In the genomic region with DNA sequence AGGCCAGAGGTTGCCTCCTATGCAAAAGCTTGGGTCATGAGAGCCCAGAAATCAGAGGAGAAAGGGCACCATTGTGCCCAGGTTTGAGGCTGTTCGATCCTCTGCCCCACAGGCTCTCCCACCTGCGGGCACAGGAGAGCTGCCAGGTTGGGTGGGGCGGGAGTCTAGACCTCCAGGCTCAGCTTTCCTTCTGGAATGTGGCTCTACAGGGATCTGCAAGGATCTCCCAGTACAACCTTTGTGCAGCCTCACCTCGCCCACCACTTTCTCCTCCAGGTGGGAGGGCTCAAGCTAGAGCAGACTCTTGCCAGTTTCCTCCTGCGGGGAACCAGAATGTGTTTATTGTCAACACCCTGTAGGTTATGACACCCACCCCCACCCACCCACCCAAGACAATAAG, we compare ENCODE assay signal across 26 mouse cellular contexts. TPM values are rescaled to one million over a fixed set of nuclear protein-coding genes. Genes with fewer than 3 reads are reported as not detected.
DNase-seq lines count a peak whose midpoint lies in the region; ATAC-seq and TF ChIP-seq lines count a peak whose summit lies in the region.
"Had no signal": no experiment of that assay in that cellular context is flagged by ENCODE, and none has a peak within 500 bp of the region (broad histone marks: within the 10 kb centered on the region; RNA-seq: fewer than 3 reads in every experiment).

No protein-coding gene starts in this region.

- intact Hi-C loops in heart, adult 2 months (cut with DNase I) = no loop called here

- H3K4me3 ChIP-seq in kidney, adult 2 months (ENCODE audit: insufficient read depth, low read depth, low read length) = peak overlapping the region; percentile 47
- H3K4me3 ChIP-seq in kidney, embryonic 14.5 days (ENCODE audit: low read length) = no peak overlapping the region
- H3K4me3 ChIP-seq in lung, embryonic 16.5 days (ENCODE audit: low read length) = no peak overlapping the region
- no peak overlapping the region for H3K4me3 ChIP-seq in stomach, embryonic 16.5 days (replicated peaks; ENCODE audit: low read length)
- no peak overlapping the region for H3K4me3 ChIP-seq in heart, adult 2 months
- H3K4me3 ChIP-seq: erythroblast, embryonic 14.5 days; heart, embryonic 10.5 days; limb, embryonic 10.5 days had no signal

- no peaks in the 10 kb centered on the region for H3K36me3 ChIP-seq in kidney, adult 2 months (ENCODE audit: control insufficient read depth, insufficient read depth, low read length)
- H3K36me3 ChIP-seq in kidney, embryonic 14.5 days (ENCODE audit: control insufficient read depth, insufficient read depth, low read length) = no peaks in the 10 kb centered on the region
- no peaks in the 10 kb centered on the region for H3K36me3 ChIP-seq in lung, embryonic 16.5 days (ENCODE audit: control insufficient read depth, insufficient read depth, low read length)
- H3K36me3 ChIP-seq in stomach, embryonic 16.5 days (ENCODE audit: control insufficient read depth, insufficient read depth, low read length) = no peaks in the 10 kb centered on the region
- H3K36me3 ChIP-seq in heart, adult 2 months (ENCODE audit: control insufficient read depth, insufficient read depth, low read length) = no peaks in the 10 kb centered on the region
- H3K36me3 ChIP-seq: heart, embryonic 10.5 days; limb, embryonic 10.5 days had no signal

- TF ChIP-seq POLR2A in kidney, adult 2 months (IDR thresholded peaks at IDR 0.05; ENCODE audit: low read depth, low read length) = no peak
- TF ChIP-seq POLR2A in heart, adult 2 months (IDR thresholded peaks at IDR 0.05; ENCODE audit: insufficient read depth, low read depth, low read length) = no peak

- peak overlapping the region; percentile 85 for H3K27ac ChIP-seq in kidney, adult 2 months (ENCODE audit: insufficient read depth, low read depth, low read length)
- no peak overlapping the region for H3K27ac ChIP-seq in kidney, embryonic 14.5 days (ENCODE audit: low read depth, low read length)
- H3K27ac ChIP-seq in lung, embryonic 16.5 days (ENCODE audit: low read length) = peak overlapping the region; percentile 51; the same call in 1 of the 2 replicates
- no peak overlapping the region for H3K27ac ChIP-seq in stomach, embryonic 16.5 days (ENCODE audit: low read length)
- no peak overlapping the region for H3K27ac ChIP-seq in heart, adult 2 months
- H3K27ac ChIP-seq: heart, embryonic 10.5 days; limb, embryonic 10.5 days had no signal

- H3K9ac ChIP-seq in kidney, embryonic 14.5 days (ENCODE audit: low read depth, low read length) = no peak overlapping the region
- no peak overlapping the region for H3K9ac ChIP-seq in lung, embryonic 16.5 days (ENCODE audit: low read length)
- no peak overlapping the region for H3K9ac ChIP-seq in stomach, embryonic 16.5 days (ENCODE audit: low read length)
- H3K9ac ChIP-seq in heart, adult 2 months (ENCODE audit: low read depth, low read length) = no peak overlapping the region
- H3K9ac ChIP-seq: liver, postnatal 0 days had no signal

- H3K79me2 ChIP-seq in heart, adult 2 months (replicated peaks; ENCODE audit: control insufficient read depth, insufficient read depth, low read length) = no peaks in the 10 kb centered on the region

- H3K4me2 ChIP-seq in kidney, embryonic 14.5 days (replicated peaks; ENCODE audit: low read depth, low read length) = no peak overlapping the region
- H3K4me2 ChIP-seq in lung, embryonic 16.5 days (ENCODE audit: low read depth, low read length) = no peak overlapping the region
- no peak overlapping the region for H3K4me2 ChIP-seq in stomach, embryonic 16.5 days (ENCODE audit: low read depth, low read length)

- WGBS in kidney, adult 2 months = 41% methylated on average over 5 of the region's 5 CpGs
- 68% methylated on average over 5 of the region's 5 CpGs for WGBS in kidney, embryonic 14.5 days
- 35% methylated on average over 5 of the region's 5 CpGs for WGBS in lung, embryonic 16.5 days
- WGBS in stomach, embryonic 16.5 days = 46% methylated on average over 5 of the region's 5 CpGs
- 65% methylated on average over 5 of the region's 5 CpGs for WGBS in heart, adult 2 months

- H3K9me3 ChIP-seq in kidney, embryonic 14.5 days (ENCODE audit: control insufficient read depth, low read length) = no peaks in the 10 kb centered on the region
- 0 out of 2 replicates have a peak, but pooled peaks cover 3% of the 10 kb centered on the region for H3K9me3 ChIP-seq in lung, embryonic 16.5 days (ENCODE audit: control insufficient read depth, low read length)
- H3K9me3 ChIP-seq in stomach, embryonic 16.5 days (replicated peaks; ENCODE audit: control insufficient read depth, low read length) = peaks cover 6% of the 10 kb centered on the region
- H3K9me3 ChIP-seq: heart, embryonic 10.5 days; limb, embryonic 10.5 days had no signal

- no peak for ATAC-seq in kidney, embryonic 14.5 days (ENCODE audit: low FRiP score, low TSS enrichment)
- ATAC-seq in lung, embryonic 16.5 days (ENCODE audit: low read depth) = peak; percentile 72
- peak; percentile 44; the same call in 1 of the 2 replicates for ATAC-seq in stomach, embryonic 16.5 days (ENCODE audit: insufficient read depth, low FRiP score)
- ATAC-seq in frontal cortex, adult (ENCODE audit: low TSS enrichment) = no peak
- ATAC-seq: activated CD4-positive, CD25-positive, alpha-beta regulatory T cell, adult 4 months; forebrain, embryonic 14.5 days; liver, postnatal 0 days had no signal

- no peak for TF ChIP-seq EP300 in heart, adult 2 months (IDR thresholded peaks at IDR 0.05; ENCODE audit: insufficient read depth, low read depth, low read length)

- H3K4me1 ChIP-seq in kidney, adult 2 months (ENCODE audit: control insufficient read depth, insufficient read depth, low read length) = no peaks in the 10 kb centered on the region
- H3K4me1 ChIP-seq in kidney, embryonic 14.5 days (ENCODE audit: control insufficient read depth, insufficient read depth, low read length) = no peaks in the 10 kb centered on the region
- no peaks in the 10 kb centered on the region; the same call in 1 of the 2 replicates for H3K4me1 ChIP-seq in lung, embryonic 16.5 days (replicated peaks; ENCODE audit: control insufficient read depth, insufficient read depth, low read length)
- H3K4me1 ChIP-seq in stomach, embryonic 16.5 days (ENCODE audit: control insufficient read depth, insufficient read depth, low read length) = no peaks in the 10 kb centered on the region
- no peaks in the 10 kb centered on the region for H3K4me1 ChIP-seq in heart, adult 2 months (ENCODE audit: control insufficient read depth, insufficient read depth, low read length)

- no peak for TF ChIP-seq CTCF in kidney, adult 2 months (conservative IDR thresholded peaks at IDR 0.05; ENCODE audit: insufficient read depth, insufficient read length, low read depth, low read length)
- TF ChIP-seq CTCF in heart, adult 2 months (IDR thresholded peaks at IDR 0.05) = no peak

- DNase-seq in kidney, adult 2 months = peak; percentile 20
- DNase-seq in lung, postnatal 4 days = no peak
- DNase-seq in kidney, postnatal 10 days = peak; percentile 25
- no peak for DNase-seq in heart, adult 2 months
- DNase-seq: adrenal gland, postnatal 14 days; cerebellum, postnatal 10 days; gastrocnemius, postnatal 36 days; heart, postnatal 10 days; liver, postnatal 0 days; thymus, postnatal 25 days had no signal

- no peaks in the 10 kb centered on the region for H3K27me3 ChIP-seq in kidney, adult 2 months (replicated peaks; ENCODE audit: control insufficient read depth, insufficient read depth, low read length)
- H3K27me3 ChIP-seq in kidney, embryonic 14.5 days (ENCODE audit: control insufficient read depth, insufficient read depth, low read length) = peaks cover 3% of the 10 kb centered on the region
- peaks cover 4% of the 10 kb centered on the region for H3K27me3 ChIP-seq in lung, embryonic 16.5 days (ENCODE audit: control insufficient read depth, insufficient read depth, low read depth, low read length)
- no peaks in the 10 kb centered on the region for H3K27me3 ChIP-seq in stomach, embryonic 16.5 days (ENCODE audit: control insufficient read depth, insufficient read depth, low read length)
- H3K27me3 ChIP-seq in heart, adult 2 months (ENCODE audit: control insufficient read depth, insufficient read depth, low read length) = no peaks in the 10 kb centered on the region

RNA-seq across cellular contexts. Expression of a gene that starts 1.8 kb away (rescaled TPM):
- 137 and 154 TPM in 2 replicates for polyA plus RNA-seq in kidney, adult 2 months (2012; rRNA removed)
- 3.5 and 3.6 TPM in 2 replicates for polyA plus RNA-seq in kidney, embryonic 14.5 days (2014; fragmentation: Nextera tagmentation; extraction: Ambion mirVana)
- 1.4 TPM in 2 replicates for polyA plus RNA-seq in lung, embryonic 16.5 days (2015; fragmentation: Nextera tagmentation; extraction: Ambion mirVana)
- not detected in 2 replicates for polyA plus RNA-seq in stomach, embryonic 16.5 days (2015; fragmentation: Nextera tagmentation; extraction: Ambion mirVana)
- not detected for total RNA-seq in heart, adult 2 months (2021)
- 1.4 TPM in 1 of 2 replicates, not detected in the other for polyA plus RNA-seq in heart, adult 2 months (2012; rRNA removed)
- total RNA-seq: adrenal gland, postnatal 14 days; CH12.LX; gastrocnemius, postnatal 36 days; heart, postnatal 10 days; left cerebral cortex, adult 8-10 months; liver, adult 2 months had no signal
- polyA plus RNA-seq: activated CD4-positive, CD25-positive, alpha-beta regulatory T cell, adult 4 months; erythroblast, embryonic 14.5 days; forebrain, embryonic 14.5 days; heart, embryonic 10.5 days; hindbrain, embryonic 11.5 days; large intestine, adult 2 months; limb, embryonic 10.5 days; liver, adult 2 months; liver, postnatal 0 days had no signal

RNA-seq across cellular contexts. Expression of a gene that starts 17.9 kb away (rescaled TPM):
- polyA plus RNA-seq in kidney, adult 2 months (2012; rRNA removed) = 0.14 TPM in 2 replicates
- polyA plus RNA-seq in kidney, embryonic 14.5 days (2014; fragmentation: Nextera tagmentation; extraction: Ambion mirVana) = 0.21 and 0.28 TPM in 2 replicates
- polyA plus RNA-seq in lung, embryonic 16.5 days (2015; fragmentation: Nextera tagmentation; extraction: Ambion mirVana) = 0.14 TPM in 1 of 2 replicates, not detected in the other
- not detected in 2 replicates for polyA plus RNA-seq in stomach, embryonic 16.5 days (2015; fragmentation: Nextera tagmentation; extraction: Ambion mirVana)
- not detected for total RNA-seq in heart, adult 2 months (2021)
- polyA plus RNA-seq in heart, adult 2 months (2012; rRNA removed) = 0.12 TPM in 1 of 2 replicates, not detected in the other
- total RNA-seq: adrenal gland, postnatal 14 days; gastrocnemius, postnatal 36 days; heart, postnatal 10 days; layer of hippocampus, postnatal 10 days; left cerebral cortex, adult 8-10 months; liver, adult 2 months had no signal
- polyA plus RNA-seq: activated CD4-positive, CD25-positive, alpha-beta regulatory T cell, adult 4 months; brain, embryonic 14.5 days; erythroblast, embryonic 14.5 days; forebrain, embryonic 14.5 days; large intestine, adult 2 months; liver, adult 2 months; liver, postnatal 0 days had no signal

RNA-seq across cellular contexts. Expression of a gene that starts 31.1 kb away (rescaled TPM):
- polyA plus RNA-seq in kidney, adult 2 months (2012; rRNA removed) = 156 and 169 TPM in 2 replicates
- 59.8 and 67.3 TPM in 2 replicates for polyA plus RNA-seq in kidney, embryonic 14.5 days (2014; fragmentation: Nextera tagmentation; extraction: Ambion mirVana)
- 86.3 and 105 TPM in 2 replicates for polyA plus RNA-seq in lung, embryonic 16.5 days (2015; fragmentation: Nextera tagmentation; extraction: Ambion mirVana)
- polyA plus RNA-seq in stomach, embryonic 16.5 days (2015; fragmentation: Nextera tagmentation; extraction: Ambion mirVana) = 79.5 and 82.1 TPM in 2 replicates
- total RNA-seq in heart, adult 2 months (2021) = 100 to 1,000 TPM in 1 of 2 experiments, 10 to 100 TPM in 1; 90.6 to 102 TPM
- polyA plus RNA-seq in heart, adult 2 months (2012; rRNA removed) = 126 and 156 TPM in 2 replicates

RNA-seq across cellular contexts. Expression of a gene that starts 33.5 kb away (rescaled TPM):
- not detected in 2 replicates for polyA plus RNA-seq in kidney, adult 2 months (2012; rRNA removed)
- not detected in 2 replicates for polyA plus RNA-seq in kidney, embryonic 14.5 days (2014; fragmentation: Nextera tagmentation; extraction: Ambion mirVana)
- not detected in 2 replicates for polyA plus RNA-seq in lung, embryonic 16.5 days (2015; fragmentation: Nextera tagmentation; extraction: Ambion mirVana)
- not detected in 2 replicates for polyA plus RNA-seq in stomach, embryonic 16.5 days (2015; fragmentation: Nextera tagmentation; extraction: Ambion mirVana)
- total RNA-seq in heart, adult 2 months (2021) = not detected
- polyA plus RNA-seq in heart, adult 2 months (2012; rRNA removed) = not detected in 2 replicates
- total RNA-seq: adrenal gland, postnatal 14 days; CH12.LX; gastrocnemius, postnatal 36 days; heart, postnatal 10 days; layer of hippocampus, postnatal 10 days; left cerebral cortex, adult 8-10 months; liver, adult 2 months had no signal
- polyA plus RNA-seq: erythroblast, embryonic 14.5 days; forebrain, embryonic 14.5 days; heart, embryonic 10.5 days; large intestine, adult 2 months; liver, adult 2 months; liver, postnatal 0 days had no signal

RNA-seq across cellular contexts. Expression of a gene that starts 50.2 kb away (rescaled TPM):
- polyA plus RNA-seq in kidney, adult 2 months (2012; rRNA removed) = 32.2 and 38.6 TPM in 2 replicates
- polyA plus RNA-seq in kidney, embryonic 14.5 days (2014; fragmentation: Nextera tagmentation; extraction: Ambion mirVana) = 42.7 and 43.5 TPM in 2 replicates
- 58.3 and 63.5 TPM in 2 replicates for polyA plus RNA-seq in lung, embryonic 16.5 days (2015; fragmentation: Nextera tagmentation; extraction: Ambion mirVana)
- 75.6 and 77.9 TPM in 2 replicates for polyA plus RNA-seq in stomach, embryonic 16.5 days (2015; fragmentation: Nextera tagmentation; extraction: Ambion mirVana)
- total RNA-seq in heart, adult 2 months (2021) = 10 to 100 TPM; 16.1 to 18.3 TPM
- 14.1 and 14.2 TPM in 2 replicates for polyA plus RNA-seq in heart, adult 2 months (2012; rRNA removed)

Comparison
In these comparisons a context has a peak if more than half of its experiments do, and no peak if none do; other contexts are left out.
1. H3K27ac ChIP-seq: peak in kidney, adult 2 months (single experiment) and lung, embryonic 16.5 days (single experiment); none in kidney, embryonic 14.5 days (single experiment), stomach, embryonic 16.5 days (single experiment) and heart, adult 2 months (single experiment).
2. RNA of a gene that starts 1.8 kb away (polyA plus RNA-seq): 137 to 154 TPM in kidney, adult 2 months; 3.5 to 3.6 TPM in kidney, embryonic 14.5 days, 1.4 TPM in lung, embryonic 16.5 days, 1.4 TPM in heart, adult 2 months and not detected in stomach, embryonic 16.5 days; every median in the first group is over 10 times any median in the second.
3. DNase-seq: peak in kidney, adult 2 months (single experiment) and kidney, postnatal 10 days (single experiment); none in lung, postnatal 4 days (0 of 2) and heart, adult 2 months (0 of 2).
4. ATAC-seq: peak in lung, embryonic 16.5 days (single experiment) and stomach, embryonic 16.5 days (single experiment); none in kidney, embryonic 14.5 days (single experiment) and frontal cortex, adult (single experiment).